Mouse (Mus musculus) kidney, adult 8-10 months (tissue): ENCODE measurements around the gene Vezt.

Experiments
- DNase-seq, 2 experiments: peaks; one replicate each; pipeline ENCODE4 v3.0.0; 2022

The Vezt gene

DNA sequence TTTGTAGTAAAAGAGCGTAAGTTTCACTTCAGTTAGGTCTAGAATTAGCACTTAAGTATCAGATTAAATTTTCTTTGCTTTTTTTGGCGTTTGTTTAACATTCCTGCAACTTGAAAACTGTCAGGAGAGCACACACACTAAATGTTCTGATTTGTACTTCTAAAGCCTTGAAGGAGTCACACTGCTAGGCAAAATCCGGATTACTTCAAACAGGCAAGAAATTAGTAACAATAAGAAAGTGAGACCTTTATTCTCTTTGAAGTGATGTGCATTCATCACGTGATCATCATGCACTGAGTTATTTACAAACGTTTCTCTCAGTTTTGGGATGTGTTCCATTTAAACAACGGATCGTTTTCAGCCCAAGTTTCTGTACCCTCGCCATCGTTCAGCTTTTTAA lies 1.6 kb upstream of the Vezt start:
- DNase-seq: no peak

DNA sequence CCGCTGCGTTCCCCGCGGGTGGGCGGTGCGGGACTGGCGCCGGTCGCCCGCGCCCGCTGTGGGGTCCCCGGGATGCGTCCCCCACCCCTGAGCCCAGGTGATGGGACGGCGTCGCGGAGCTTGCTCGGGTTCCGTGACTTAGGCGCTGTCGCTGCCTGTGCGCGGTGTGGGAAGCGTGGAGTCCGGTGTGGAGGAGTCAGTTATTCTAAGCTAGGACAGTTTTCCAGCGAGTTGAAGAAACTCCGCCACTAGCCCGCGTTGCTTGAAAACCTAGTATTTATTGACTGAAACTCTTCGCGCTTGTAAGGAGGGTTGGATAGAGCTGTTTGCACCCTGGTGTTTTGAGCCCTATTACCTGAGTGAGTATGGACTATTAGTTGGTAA lies 750 bp upstream of the Vezt start:
- peak in 1 of 2 experiments; percentile 16 for DNase-seq

DNA sequence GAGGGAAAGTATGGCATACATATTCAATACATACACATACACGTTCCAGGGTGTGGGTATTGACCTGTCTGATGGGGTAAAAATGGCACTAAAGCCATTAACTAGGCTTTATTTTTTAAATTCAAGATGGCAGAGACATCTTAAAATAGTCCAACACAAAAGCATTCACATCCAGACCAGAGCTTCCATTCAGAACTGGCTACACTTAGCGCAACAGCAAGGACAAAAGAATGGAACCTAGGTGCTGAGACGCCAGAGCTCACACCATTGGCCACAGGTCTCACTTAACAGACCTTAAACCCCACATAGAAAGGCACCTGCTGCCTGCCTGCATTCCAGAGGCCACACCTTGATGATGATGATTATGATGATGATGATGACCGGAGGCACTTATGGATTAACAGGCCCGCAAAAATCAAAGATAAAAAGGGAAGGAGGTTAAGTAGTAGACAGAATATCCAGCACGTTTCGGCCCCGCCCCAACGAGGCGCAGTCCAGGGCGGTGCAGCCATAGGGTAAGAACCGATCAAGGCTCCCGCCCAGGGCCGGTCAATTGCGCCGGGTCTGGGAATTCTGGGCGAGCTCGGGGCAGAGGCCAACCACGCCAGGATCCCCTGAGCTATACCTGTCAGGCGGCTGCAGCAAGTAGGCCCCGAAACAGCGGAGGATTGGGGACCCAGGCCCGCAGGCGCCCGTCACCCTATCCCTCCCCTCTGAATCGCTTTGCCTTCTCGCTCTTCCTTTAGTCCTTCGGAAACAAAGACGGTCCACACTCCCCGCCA lies 550 bp downstream of the Vezt start:
- peak; percentile 56 to 65 for DNase-seq

DNA sequence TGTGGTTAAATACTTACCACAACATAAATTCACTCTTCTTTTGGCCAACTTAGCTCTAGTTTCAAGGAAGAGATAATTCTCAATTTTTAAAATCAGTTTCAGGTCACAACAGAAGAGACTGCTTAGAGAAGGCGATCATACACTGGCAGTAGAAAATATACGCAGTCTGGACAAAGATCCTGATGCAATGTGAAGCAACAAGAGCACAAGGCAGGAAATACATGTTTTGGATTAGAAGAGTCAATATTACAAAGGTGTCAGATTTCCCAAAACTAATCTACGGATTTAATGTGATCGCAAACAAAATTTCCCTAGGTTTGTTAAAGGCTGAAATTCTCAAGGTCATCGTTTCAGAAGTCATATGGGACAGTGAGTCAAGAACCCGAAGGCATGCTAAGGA lies 4.5 kb downstream of the Vezt start:
- DNase-seq: no peak

DNA sequence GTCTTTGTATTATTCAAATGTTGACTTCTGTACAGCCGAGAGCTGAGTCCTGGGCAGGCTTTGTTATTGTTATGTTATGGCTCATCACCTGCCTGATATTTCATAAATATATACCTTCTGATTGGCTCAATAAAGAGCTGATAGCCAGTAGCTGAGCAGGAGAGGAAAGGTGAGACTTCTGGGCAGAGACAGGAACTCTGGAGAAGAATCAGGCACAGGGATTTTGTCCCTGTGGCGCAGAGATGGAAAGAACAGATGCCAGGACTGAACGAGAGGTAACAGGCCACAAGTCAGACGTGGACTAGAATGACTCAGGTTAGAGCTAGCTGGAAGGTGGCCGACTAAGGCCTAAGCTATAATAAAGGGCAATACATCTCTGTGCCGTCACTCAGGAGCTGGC lies 7.1 kb downstream of the Vezt start:
- no peak for DNase-seq

DNA sequence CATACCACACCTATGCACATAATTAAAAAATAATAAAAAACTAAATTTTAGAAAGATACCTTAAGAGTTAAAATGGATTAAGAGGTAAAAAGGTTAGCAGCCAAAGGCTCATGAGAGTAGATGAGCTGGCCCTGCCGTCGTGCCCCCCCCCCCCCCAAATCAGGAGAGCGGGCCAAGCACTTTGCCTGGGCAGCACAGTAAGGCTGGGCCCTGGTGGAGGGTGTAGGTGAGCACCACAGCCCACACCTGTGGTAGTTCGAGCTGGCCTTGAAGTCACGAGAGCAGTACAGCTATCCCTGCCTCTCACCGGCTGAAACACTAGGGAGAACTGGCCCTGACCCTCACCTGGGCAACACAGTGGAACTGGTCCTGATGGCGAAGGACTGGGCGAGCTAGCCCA lies 10.5 kb downstream of the Vezt start:
- no peak for DNase-seq

DNA sequence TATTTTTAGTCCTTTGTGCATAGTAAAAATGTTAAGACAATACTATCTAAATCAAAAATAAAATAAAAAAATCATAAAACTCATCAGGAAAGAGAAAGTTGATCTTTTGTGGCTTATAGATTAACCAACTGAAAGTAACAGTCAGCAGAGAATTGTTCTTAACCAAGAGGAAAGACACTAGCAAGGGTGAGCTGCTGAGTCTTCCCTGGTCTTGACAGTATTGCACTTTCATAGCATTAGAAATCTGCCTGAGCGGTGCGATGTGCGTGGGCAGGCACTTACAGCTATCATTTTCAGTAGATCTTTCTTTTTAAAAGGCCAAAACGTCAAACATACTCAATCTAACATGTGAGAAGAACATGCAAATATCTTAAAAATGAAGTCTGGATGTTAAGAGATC lies 14.6 kb downstream of the Vezt start:
- DNase-seq: no peak

DNA sequence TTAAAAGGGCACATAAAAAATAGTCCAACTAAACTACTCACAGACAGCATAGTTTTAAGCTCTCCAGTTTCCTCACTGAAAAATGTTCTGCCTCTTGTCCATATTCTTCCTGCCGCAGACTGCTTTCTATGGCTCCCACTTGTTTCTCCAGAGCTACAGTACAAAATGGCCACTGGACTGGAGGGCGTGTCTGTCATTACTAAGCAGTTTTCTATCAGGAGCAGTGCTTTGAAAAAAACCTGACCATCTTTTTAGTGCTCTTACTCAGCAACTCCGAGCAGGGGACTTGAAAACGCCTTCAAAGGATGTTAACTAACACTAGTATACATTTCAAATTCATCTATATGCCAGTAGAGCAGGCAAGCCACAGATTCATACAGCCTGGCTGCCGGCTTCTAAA lies 15.0 kb downstream of the Vezt start:
- DNase-seq: peak; percentile 12 to 21

DNA sequence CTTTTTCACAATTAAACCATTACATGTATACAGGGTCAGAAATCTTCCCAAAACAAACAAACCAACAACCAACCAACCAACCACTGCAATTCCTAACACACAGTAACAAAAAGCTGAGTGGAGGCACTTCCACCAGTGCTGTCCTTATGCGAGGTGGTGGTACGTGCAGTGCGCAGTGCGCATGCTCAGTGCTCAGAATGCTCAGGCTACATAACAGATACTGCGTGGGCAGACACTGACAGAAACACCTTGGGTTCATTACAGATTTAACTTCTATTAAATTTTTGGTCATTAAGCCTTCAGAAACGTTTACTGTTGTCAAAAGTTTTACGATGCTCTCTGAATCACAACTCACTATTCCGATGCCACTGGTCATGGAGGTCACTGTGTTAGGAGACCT lies 18.2 kb downstream of the Vezt start:
- DNase-seq: no peak

DNA sequence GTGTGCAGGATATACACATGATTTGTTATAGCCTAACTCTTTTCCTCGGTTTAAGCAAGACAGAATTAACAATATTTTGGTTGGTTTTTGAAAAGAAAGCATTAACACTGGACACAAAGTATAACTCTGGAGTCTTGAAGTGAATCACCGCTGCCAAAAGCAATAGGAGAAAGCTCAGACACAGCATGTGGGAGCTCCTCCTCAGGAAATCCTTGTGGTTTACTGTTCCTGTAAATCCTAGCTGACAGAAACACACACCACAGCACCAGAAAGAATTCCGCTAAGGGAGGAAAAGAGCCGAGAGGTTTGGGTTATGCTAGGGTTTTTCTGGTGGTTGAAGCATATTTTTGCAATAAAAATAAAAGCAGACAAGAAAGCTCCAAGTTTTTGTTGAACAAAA lies 21.4 kb downstream of the Vezt start:
- peak in 1 of 2 experiments; percentile 7 for DNase-seq

DNA sequence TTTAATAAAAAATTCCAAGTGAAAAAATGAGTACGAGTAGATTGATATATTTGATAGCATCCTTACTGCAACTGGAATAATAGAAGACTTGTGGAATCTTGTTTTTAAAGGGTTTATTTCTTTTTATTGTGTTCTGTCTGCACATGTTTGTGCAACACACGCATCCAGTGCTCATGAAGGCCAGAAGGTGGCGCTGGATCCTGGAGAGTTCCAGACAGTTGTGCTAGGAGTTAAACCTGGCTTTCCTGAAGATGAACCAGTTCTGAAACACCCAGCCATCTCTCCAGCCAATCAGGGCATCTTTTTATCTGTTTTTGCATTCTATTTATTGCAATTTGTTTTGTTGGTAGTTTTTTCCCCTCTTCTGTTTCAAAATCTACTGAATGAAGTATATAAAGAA lies 22.4 kb downstream of the Vezt start:
- peak; percentile 42 to 66 for DNase-seq

DNA sequence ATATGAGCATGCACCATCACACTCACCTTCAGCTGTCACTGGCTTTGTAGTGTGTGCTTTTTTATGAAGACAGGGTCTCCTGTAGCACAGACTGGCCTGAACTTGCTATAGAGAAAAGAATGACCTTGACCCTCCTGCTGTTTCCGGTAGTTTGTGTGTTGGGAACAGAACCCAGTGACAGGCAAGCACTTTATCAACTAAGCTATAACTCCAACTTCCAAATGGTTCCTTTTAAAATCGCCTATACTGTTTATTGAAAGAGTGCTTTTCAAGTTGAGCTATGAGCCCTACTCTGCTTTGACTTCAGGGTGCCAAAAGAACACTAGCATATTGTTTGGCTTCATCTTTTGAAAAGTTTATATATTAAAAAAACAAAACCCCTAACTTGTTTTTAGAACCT lies 24.6 kb downstream of the Vezt start:
- no peak for DNase-seq

DNA sequence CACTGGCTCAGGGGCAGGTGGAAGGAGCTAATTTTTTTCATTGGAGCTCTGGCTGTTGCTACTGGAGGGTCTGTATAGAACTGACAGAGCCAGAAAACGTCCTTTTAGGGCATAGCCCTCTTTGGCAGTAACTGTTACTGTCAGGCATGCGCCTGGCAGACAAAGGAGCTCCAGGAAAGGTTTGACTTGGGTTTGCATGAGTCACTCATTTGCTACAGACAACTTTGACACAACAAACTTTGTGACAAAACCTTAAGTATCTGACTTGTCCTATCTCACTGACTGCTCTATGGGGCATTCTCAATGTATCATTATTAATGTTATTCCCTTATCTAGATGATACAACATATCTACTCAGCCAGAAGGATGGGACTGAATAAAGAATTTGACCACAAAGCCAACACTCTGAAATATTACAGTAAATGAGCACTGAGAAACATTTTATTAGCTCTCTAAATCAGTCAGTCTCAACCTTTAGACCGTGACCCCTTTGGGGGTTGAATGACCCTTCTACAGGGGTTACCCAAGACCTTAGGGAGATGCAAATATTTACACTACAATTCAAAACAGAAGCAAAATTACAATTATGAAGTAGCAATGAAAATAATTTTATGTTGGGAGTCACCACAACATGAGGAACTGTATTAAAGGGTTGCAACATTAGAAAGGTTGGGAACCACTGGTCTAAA lies 25.5 kb downstream of the Vezt start:
- DNase-seq: no peak

DNA sequence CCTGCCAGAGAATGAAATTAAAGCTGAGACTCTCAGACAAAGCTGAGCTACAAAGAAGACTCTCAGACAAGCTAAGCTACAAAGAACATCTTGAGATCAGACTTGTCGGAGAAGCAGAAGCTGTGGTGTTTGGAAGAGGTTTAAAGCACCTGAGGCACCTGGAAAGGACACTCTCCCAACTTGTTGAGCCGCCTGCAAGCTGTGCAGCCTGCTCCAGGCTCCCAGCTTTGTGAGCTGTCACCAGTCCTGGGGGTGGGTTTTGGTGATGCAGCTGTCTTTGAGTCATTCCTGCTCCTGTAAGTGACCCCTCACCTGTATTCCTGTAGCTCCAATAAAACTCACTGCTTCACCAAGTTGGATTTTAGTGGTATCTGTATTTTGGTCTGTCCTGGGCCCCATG lies 27.3 kb downstream of the Vezt start:
- DNase-seq: no peak

DNA sequence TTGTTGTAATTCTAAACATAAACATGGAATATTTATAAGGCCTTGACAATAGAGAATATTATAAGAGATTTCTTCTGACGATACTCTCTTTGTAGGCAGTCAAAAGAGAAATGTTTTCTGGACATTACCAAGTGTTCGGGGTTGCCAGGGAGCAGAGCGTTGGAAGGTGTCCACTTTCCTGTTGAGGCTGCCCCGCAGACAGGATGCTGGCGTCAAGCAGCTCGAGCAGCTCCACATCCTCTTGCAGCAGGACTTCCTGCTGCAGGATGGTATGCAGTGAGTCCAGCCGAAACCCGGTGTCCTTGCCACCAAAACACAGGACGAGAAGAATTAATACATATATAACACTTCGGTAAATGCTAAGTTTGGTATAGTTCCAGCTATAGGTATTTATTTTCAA lies 35.4 kb downstream of the Vezt start:
- DNase-seq: peak; percentile 24 to 33

DNA sequence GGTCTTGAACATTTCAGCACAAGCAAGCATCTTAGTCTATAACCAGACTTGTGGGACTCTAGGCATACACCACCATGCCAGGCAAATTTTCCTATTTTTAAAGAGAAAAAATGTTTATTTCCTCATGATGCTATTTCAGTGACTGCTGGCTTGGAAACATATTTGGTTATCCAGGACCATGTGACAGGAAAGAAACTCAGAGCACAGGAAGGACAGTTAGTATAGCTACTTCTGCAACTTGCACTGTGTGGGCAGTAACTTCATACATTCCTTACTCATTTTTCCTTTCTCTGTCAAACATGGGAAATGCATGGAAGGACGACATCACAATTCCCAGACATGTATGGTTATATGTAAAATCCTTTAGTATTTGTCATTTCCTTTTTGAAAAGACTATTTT lies 36.3 kb downstream of the Vezt start:
- no peak for DNase-seq

DNA sequence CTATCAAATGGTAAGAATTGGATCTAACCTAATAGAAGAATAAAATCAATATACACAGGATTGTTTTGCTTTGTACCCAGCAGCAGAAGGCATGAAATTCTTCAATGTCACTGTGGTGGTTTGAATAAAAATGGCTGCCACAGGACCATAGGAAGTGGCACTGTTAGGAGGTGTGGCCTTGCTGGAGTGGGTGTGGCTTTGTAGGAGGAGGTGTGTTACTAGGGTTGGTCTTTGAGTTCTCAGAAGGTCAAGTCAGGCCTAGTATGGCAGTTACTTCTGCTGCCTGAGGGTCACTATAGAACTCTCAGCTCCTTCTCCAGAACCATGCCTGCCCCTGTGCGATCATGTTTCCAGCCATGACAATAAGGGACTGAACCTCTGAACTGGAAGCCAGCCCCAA lies 40.5 kb downstream of the Vezt start:
- no peak for DNase-seq

DNA sequence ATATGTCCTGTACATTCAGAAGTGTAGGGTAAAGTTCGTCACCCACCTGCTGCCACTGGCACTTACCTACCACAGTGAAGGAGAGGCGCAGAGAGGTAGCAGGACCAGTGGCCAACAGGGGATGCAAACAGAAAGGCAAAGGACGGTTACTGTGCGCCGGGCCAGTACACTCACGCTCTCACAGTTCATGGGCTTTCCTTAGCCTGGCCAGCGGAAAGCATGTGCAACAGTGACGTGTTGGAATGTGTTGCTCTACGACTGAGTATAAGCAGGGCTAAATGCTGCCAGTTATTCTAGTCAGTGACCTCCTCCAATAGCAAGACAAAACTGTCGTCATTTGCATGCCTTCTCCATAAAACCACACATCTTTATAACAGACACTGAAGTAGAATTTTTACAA lies 41.5 kb downstream of the Vezt start:
- no peak for DNase-seq

DNA sequence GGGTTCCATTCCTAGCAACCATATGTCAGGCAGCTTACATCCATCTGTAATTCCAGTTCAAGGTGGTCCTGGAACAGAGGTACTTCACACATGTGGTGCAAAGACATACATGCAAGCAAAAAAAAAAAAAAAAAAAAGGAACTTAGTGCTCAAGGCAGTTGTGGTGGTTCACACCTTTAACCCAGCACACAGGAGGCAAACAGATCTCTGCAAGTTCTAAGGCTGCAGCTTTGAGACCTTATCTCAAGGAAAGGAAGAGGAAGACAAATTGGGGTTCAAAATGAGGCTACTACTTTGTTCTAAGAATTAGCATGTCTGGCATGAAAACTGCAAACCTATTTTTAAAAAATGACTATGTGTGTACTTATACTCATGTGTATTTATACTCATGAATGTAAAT lies 50.3 kb downstream of the Vezt start:
- no peak for DNase-seq

DNA sequence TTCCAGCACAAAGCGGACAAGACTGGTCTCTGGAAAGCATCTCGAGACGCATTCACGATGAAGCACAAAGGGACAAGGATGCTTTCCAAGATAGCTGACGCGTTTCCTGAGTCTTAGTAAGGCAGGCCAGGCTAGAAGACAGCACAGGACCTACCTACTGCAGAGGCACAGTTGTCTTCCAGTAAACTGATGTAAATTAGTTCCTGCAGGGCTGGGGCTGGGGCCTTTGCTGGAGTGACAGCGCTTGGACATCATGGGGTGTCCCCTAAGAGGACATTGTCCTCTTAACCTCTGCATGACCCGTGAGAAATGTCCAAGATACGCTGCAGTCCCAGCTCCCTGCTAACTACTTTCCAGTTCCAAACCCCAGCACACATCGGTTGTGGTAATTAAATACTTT lies 66.3 kb downstream of the Vezt start:
- no peak for DNase-seq

DNA sequence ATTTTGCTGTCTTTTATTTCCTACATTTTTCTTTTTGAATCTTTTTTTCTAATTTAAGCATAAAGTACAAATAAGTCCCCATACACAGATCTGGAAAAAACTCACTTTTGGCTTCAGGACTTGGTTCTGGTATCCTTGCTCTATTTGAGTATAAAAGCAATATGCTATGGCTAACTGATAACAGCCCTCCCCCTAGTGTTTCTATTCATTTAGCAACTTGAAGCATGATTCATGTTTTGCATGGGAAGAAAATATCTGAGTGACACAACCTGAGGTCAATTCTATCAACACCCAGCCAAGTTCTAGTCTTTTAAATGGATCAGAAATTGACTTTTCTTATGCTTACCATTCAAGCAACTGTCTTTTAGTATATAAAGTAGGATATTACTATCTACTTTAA lies 68.1 kb downstream of the Vezt start:
- no peak for DNase-seq

DNA sequence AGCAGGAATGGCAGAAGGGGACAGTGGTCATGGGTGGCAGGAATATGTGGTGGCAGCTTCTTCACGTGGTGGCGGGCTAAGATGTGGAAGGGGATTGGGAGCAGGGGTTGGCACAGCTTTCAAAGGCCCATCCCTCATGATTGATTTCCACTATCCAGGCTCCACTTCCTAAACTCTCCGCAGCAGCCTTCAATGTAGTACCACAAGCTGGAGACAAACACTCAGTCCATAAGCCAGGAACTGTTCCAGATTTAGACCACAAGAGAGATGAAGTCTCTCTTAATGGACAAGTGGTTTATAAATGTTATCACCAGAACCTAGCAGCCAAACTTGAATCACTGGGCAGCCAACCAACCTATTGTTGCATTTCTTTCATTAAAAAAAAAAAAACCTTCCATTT lies 81.6 kb downstream of the Vezt start:
- DNase-seq: no peak

DNA sequence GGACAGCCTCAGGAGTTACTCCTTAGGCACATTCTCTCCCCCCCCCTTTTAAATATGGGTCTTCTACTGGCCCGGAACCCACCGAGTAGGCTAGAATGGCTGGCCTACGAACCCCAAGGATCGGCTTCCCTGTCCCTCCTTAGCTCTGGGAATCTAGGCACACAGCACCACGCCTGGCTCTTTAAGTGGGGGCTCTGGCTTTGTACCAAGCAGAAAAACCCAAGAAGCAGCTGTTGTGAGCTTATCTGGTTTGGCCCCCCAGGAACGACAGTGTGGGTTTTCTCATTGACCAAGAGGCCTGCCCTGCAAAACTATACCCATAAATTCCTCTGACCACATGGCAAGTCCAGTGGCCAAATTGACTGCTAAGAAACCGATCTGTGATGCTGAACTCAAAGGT lies 82.1 kb downstream of the Vezt start:
- DNase-seq: no peak

DNA sequence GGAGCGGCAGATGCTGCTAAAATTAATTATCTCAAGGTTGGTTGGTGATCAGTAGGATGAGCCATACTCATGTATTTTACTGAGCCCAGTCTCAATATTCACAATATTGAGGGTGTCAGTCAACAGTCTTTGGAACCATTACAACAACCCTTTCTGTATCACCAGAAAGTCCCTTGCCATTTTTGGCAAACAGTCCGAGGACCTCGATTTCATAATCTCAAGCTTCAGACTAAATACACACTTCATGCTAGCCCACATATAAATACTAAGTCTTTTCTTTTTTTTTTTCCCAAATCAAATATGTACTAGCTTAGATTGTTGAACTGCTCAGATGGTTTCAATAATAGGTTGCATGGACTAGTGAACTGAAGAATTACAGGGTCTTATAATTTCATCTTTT lies 84.6 kb downstream of the Vezt start:
- no peak for DNase-seq

DNA sequence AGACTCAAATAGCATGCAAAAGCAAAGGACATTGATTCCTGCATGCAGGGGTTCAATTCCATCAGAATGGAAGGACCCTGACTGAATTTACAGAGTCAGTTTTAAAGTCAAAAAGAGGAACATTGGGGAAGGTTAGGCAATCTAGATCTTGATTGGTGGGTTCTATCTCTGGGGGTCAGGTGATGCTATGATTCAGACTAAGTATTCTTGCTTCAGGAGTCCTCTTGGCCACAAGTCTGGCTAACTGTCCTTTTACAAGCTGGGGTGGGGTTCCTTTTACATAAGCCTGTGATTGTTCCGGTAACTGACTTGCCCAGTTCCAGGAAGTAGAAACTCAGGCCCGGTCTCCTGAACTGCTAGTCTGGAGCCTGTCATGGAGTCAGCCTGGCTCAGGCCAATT lies 85.7 kb downstream of the Vezt start:
- DNase-seq: no peak
